8 mouse cellular contexts compared by ENCODE assay signal in genomic region chr4:133750184-133750775, GRCm38 (mm10). TPM values are rescaled to one million over a fixed set of nuclear protein-coding genes. Genes with fewer than 3 reads are reported as not detected.
DNase-seq lines count a peak whose midpoint lies in the region; ATAC-seq and TF ChIP-seq lines count a peak whose summit lies in the region.

No protein-coding gene starts in this region.

- no peak for TF ChIP-seq CTCF in heart, adult 2 months (IDR thresholded peaks at IDR 0.05)
- TF ChIP-seq CTCF in E14TG2a.4 (conservative IDR thresholded peaks at IDR 0.05; ENCODE audit: low read length), result no peak
- no peak for TF ChIP-seq CTCF in liver, postnatal 0 days (IDR thresholded peaks at IDR 0.05; ENCODE audit: low read depth)

- peak overlapping the region; percentile 98 for H3K27ac ChIP-seq in heart, adult 2 months
- H3K27ac ChIP-seq in forebrain, embryonic 16.5 days (ENCODE audit: low read length), result no peak overlapping the region
- 0 out of 2 replicates have a peak overlapping the region, but pooled peaks have one; percentile 41 for H3K27ac ChIP-seq in liver, postnatal 0 days (ENCODE audit: low read depth)

- peaks cover 21% of the 10 kb centered on the region for H3K36me3 ChIP-seq in heart, adult 2 months (ENCODE audit: control insufficient read depth, insufficient read depth, low read length)
- H3K36me3 ChIP-seq in E14TG2a.4 (ENCODE audit: insufficient read depth, low read length), result peaks cover 59% of the 10 kb centered on the region
- no peaks in the 10 kb centered on the region for H3K36me3 ChIP-seq in forebrain, embryonic 16.5 days (ENCODE audit: control insufficient read depth, insufficient read depth)
- peaks cover 11% of the 10 kb centered on the region; the same call in 1 of the 2 replicates for H3K36me3 ChIP-seq in liver, postnatal 0 days (replicated peaks; ENCODE audit: insufficient read depth, low read length)

- TF ChIP-seq POLR2A in heart, adult 2 months (IDR thresholded peaks at IDR 0.05; ENCODE audit: insufficient read depth, low read depth, low read length), result no peak

- H3K9me3 ChIP-seq in E14TG2a.4 (ENCODE audit: low read length), result no peaks in the 10 kb centered on the region
- H3K9me3 ChIP-seq in forebrain, embryonic 16.5 days (ENCODE audit: control insufficient read depth, low read length), result no peaks in the 10 kb centered on the region
- H3K9me3 ChIP-seq in liver, postnatal 0 days (ENCODE audit: low read length), result no peaks in the 10 kb centered on the region

- H3K4me3 ChIP-seq in heart, adult 2 months, result no peak overlapping the region
- H3K4me3 ChIP-seq in E14TG2a.4 (replicated peaks; ENCODE audit: low read length), result peak overlapping the region; percentile 94
- H3K4me3 ChIP-seq in forebrain, embryonic 16.5 days (replicated peaks; ENCODE audit: low read length), result peak overlapping the region; percentile 89
- peak overlapping the region; percentile 97 for H3K4me3 ChIP-seq in liver, postnatal 0 days (ENCODE audit: low read depth, low read length)

- no peak for ATAC-seq in forebrain, embryonic 16.5 days
- ATAC-seq in liver, postnatal 0 days, result no peak

- TF ChIP-seq EP300 in heart, adult 2 months (IDR thresholded peaks at IDR 0.05; ENCODE audit: insufficient read depth, low read depth, low read length), result no peak
- TF ChIP-seq EP300 in liver, postnatal 0 days (IDR thresholded peaks at IDR 0.05; ENCODE audit: low read depth), result no peak

- H3K79me2 ChIP-seq in heart, adult 2 months (replicated peaks; ENCODE audit: control insufficient read depth, insufficient read depth, low read length), result peaks cover 13% of the 10 kb centered on the region

- H3K27me3 ChIP-seq in heart, adult 2 months (ENCODE audit: control insufficient read depth, insufficient read depth, low read length), result no peaks in the 10 kb centered on the region
- H3K27me3 ChIP-seq in E14TG2a.4 (ENCODE audit: insufficient read depth, low read length), result no peaks in the 10 kb centered on the region
- no peaks in the 10 kb centered on the region for H3K27me3 ChIP-seq in forebrain, embryonic 16.5 days (replicated peaks; ENCODE audit: control insufficient read depth, insufficient read depth, low read length)
- H3K27me3 ChIP-seq in liver, postnatal 0 days (ENCODE audit: insufficient read depth, low read length), result no peaks in the 10 kb centered on the region

- peak overlapping the region; percentile 97 for H3K4me2 ChIP-seq in forebrain, embryonic 16.5 days (ENCODE audit: low read length)
- peak overlapping the region; percentile 99 for H3K4me2 ChIP-seq in liver, postnatal 0 days (ENCODE audit: low read depth, low read length)

- intact Hi-C loops in heart, adult 2 months (cut with DNase I), result loop anchor here (2.0 kb wide), 2 partner anchors 17 to 43 kb away; no protein-coding TSS in a partner anchor
- intact Hi-C loops in heart, postnatal 36 days (cut with DNase I), result no loop called here
- intact Hi-C loops in left cerebral cortex, postnatal 36 days (cut with DNase I), result loop anchor here (10.0 kb wide), 1 partner anchor 155 kb away; no protein-coding TSS in a partner anchor

- WGBS in heart, adult 2 months, result 16% methylated on average over 7 of the region's 7 CpGs
- 31% methylated on average over 7 of the region's 7 CpGs for WGBS in forebrain, embryonic 16.5 days
- 30% methylated on average over 7 of the region's 7 CpGs for WGBS in liver, postnatal 0 days (ENCODE audit: insufficient replicate concordance)

- H3K4me1 ChIP-seq in heart, adult 2 months (ENCODE audit: control insufficient read depth, insufficient read depth, low read length), result peaks cover 19% of the 10 kb centered on the region
- H3K4me1 ChIP-seq in E14TG2a.4 (replicated peaks; ENCODE audit: low read depth, low read length), result peaks cover 66% of the 10 kb centered on the region
- H3K4me1 ChIP-seq in forebrain, embryonic 16.5 days (replicated peaks; ENCODE audit: control insufficient read depth, insufficient read depth, low read length), result peaks cover 56% of the 10 kb centered on the region
- H3K4me1 ChIP-seq in liver, postnatal 0 days (ENCODE audit: insufficient read depth), result peaks cover 42% of the 10 kb centered on the region

- DNase-seq in heart, adult 2 months, result no peak
- DNase-seq in heart, postnatal 36 days, result no peak
- no peak for DNase-seq in liver, postnatal 0 days
- DNase-seq in adrenal gland, adult 8-10 months, result no peak
- no peak for DNase-seq in B cell, adult 2 months
- no peak for DNase-seq in left cerebral cortex, postnatal 36 days (ENCODE audit: low spot score in 2 of 2)

- H3K9ac ChIP-seq in heart, adult 2 months (ENCODE audit: low read depth, low read length), result peak overlapping the region; percentile 11; the same call in 1 of the 2 replicates
- peak overlapping the region; percentile 43 for H3K9ac ChIP-seq in forebrain, embryonic 16.5 days (replicated peaks; ENCODE audit: low read depth, low read length)
- H3K9ac ChIP-seq in liver, postnatal 0 days (replicated peaks), result peak overlapping the region; percentile 61

RNA-seq across cellular contexts. Expression of gene Arid1a, which starts 6.3 kb away (rescaled TPM):
- 10 to 100 TPM; 34.2 to 38.0 TPM for total RNA-seq in heart, adult 2 months (2021)
- 27.8 and 28.1 TPM in 2 replicates for polyA plus RNA-seq in heart, adult 2 months (2012; rRNA removed)
- 10 to 100 TPM; 37.7 to 42.1 TPM for total RNA-seq in heart, postnatal 36 days (2021)
- polyA plus RNA-seq in forebrain, embryonic 16.5 days (2015; fragmentation: Nextera tagmentation; extraction: Ambion mirVana), result 36.4 and 41.4 TPM in 2 replicates
- polyA plus RNA-seq in liver, postnatal 0 days (2015; fragmentation: Nextera tagmentation; extraction: Ambion mirVana), result 6.1 and 6.2 TPM in 2 replicates
- total RNA-seq in adrenal gland, adult 8-10 months (2022), result 10 to 100 TPM; 50.7 to 84.3 (median 61.1) TPM
- 10 to 100 TPM; 76.5 to 96.1 TPM for total RNA-seq in left cerebral cortex, postnatal 36 days (2021)

Comparison
In these comparisons a context has a peak if more than half of its experiments do, and no peak if none do; other contexts are left out.
1. H3K9ac ChIP-seq: peak in every context shown above with its lines; median percentile 61 in liver, postnatal 0 days; 43 in forebrain, embryonic 16.5 days; 11 in heart, adult 2 months.